Mouse (Mus musculus) forebrain, embryonic 11.5 days (tissue): ENCODE data around the gene Ptpn23. TPM values are rescaled to one million over a fixed set of nuclear protein-coding genes. Genes with fewer than 3 reads are reported as not detected.

Experiments used
- ATAC-seq: fragments of 200-750 bp; cut with Nextera tagmentation; replicated peaks from 2 replicates; pipeline ENCODE4 v1.8.0; 2017; ENCODE audit warnings: moderate TSS enrichment; ENCODE audit not compliant: low FRiP score
- DNase-seq: peaks from one replicate; pipeline ENCODE4 v3.0.0-alpha.2; 2017; ENCODE audit warnings: low spot score
- H3K27ac ChIP-seq: fragments of 300-500 bp; sonication (generic); 2 replicates; pipeline ENCODE4 v1.5.1; 2014; ENCODE audit warnings: low read depth, low read length
- H3K27me3 ChIP-seq: fragments of 300-500 bp; sonication (generic); 2 replicates; pipeline ENCODE4 v1.6.1; 2014; ENCODE audit warnings: mild to moderate bottlenecking, low read length, mixed read lengths; ENCODE audit not compliant: control insufficient read depth, insufficient read depth
- H3K36me3 ChIP-seq: fragments of 300-500 bp; sonication (generic); 2 replicates; pipeline ENCODE4 v1.6.1; 2014; ENCODE audit warnings: mild to moderate bottlenecking, low read length, moderate library complexity, mixed read lengths; ENCODE audit not compliant: control insufficient read depth, insufficient read depth
- H3K4me1 ChIP-seq: fragments of 300-500 bp; sonication (generic); replicated peaks from 2 replicates; pipeline ENCODE4 v1.6.1; 2014; ENCODE audit warnings: low read length, mixed read lengths; ENCODE audit not compliant: control insufficient read depth, insufficient read depth
- H3K4me2 ChIP-seq: fragments of 300-500 bp; sonication (generic); 2 replicates; pipeline ENCODE4 v1.6.1; 2014; ENCODE audit warnings: low read depth, mild to moderate bottlenecking, low read length, moderate library complexity, mixed read lengths; ENCODE audit not compliant: severe bottlenecking
- H3K4me3 ChIP-seq: fragments of 300-500 bp; sonication (generic); 2 replicates; pipeline ENCODE4 v1.5.1; 2014; ENCODE audit warnings: low read depth, low read length
- H3K9ac ChIP-seq: fragments of 300-500 bp; sonication (generic); 2 replicates; pipeline ENCODE4 v1.6.1; 2014; ENCODE audit warnings: low read length
- H3K9me3 ChIP-seq: fragments of 300-500 bp; sonication (generic); 2 replicates; pipeline ENCODE4 v1.6.1; 2016; ENCODE audit warnings: low read length, mixed read lengths; ENCODE audit not compliant: control insufficient read depth
- WGBS: fragments of 180-500 bp; shearing (Covaris S2); extraction: QIAGEN DNeasy Blood & Tissue Kit; methylation state at CpG from one replicate; pipeline ENCODE4 v1.1.7; 2014; 5-methylcytosine and 5-hydroxymethylcytosine counted together
- polyA plus RNA-seq: library from polyadenylated mRNA; unstranded; fragments of >200 nt; fragmentation: Nextera tagmentation; extraction: Ambion mirVana; gene quantifications from 2 replicates; pipeline ENCODE4 v1.2.1, GENCODE M21; 2014

The Ptpn23 gene
- polyA plus RNA-seq, 1 experiment from 2014 or later, result 17.7 TPM

- no peaks in the 10 kb centered on the region for H3K9me3 ChIP-seq
- no peak for DNase-seq
- H3K27me3 ChIP-seq, result no peaks in the 10 kb centered on the region
- H3K4me2 ChIP-seq, result no peak overlapping the region
- no peaks in the 10 kb centered on the region; the same call in 1 of the 2 replicates for H3K36me3 ChIP-seq
- no peak for ATAC-seq
- H3K27ac ChIP-seq, result no peak overlapping the region
- H3K4me1 ChIP-seq, result no peaks in the 10 kb centered on the region
- 91% methylated on average over 3 of the region's 3 CpGs for WGBS
- H3K4me3 ChIP-seq, result no peak overlapping the region
- H3K9ac ChIP-seq, result no peak overlapping the region
Observed at GRCm38 (mm10) chr9:110375668-110376067, 32.3 kb downstream of the Ptpn23 start.

DNA sequence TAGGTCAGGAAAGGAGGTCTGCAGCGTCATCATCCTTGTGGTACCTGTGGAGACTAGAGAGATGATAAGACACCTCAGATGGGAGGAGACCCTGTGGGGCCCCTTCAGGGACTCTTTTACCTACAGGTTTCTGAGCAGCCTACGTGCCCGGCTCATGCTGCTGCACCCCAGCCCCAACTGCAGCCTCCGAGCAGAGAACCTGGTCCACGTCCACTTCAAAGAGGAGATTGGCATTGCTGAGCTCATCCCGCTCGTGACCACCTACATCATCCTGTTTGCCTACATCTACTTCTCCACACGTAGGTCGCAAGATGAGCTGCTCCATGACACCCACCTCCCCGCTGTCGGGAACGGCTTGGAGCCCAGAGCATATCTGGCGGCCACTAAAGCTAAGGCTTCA is 34.1 kb downstream of the Ptpn23 start:
- no peaks in the 10 kb centered on the region for H3K27me3 ChIP-seq
- no peak overlapping the region for H3K4me2 ChIP-seq
- WGBS, result 90% methylated on average over 13 of the region's 13 CpGs
- ATAC-seq, result no peak
- no peak overlapping the region for H3K27ac ChIP-seq
- no peak overlapping the region for H3K9ac ChIP-seq
- no peak overlapping the region for H3K4me3 ChIP-seq
- no peaks in the 10 kb centered on the region; the same call in 1 of the 2 replicates for H3K36me3 ChIP-seq
- no peak for DNase-seq
- H3K4me1 ChIP-seq, result no peaks in the 10 kb centered on the region
- no peaks in the 10 kb centered on the region for H3K9me3 ChIP-seq

- Histone ChIP-seq H3K4me3 (no peak overlapping the region), H3K4me2 (no peak overlapping the region), H3K27me3 (no peaks in the 10 kb centered on the region), H3K27ac (no peak overlapping the region), H3K36me3 (no peaks in the 10 kb centered on the region), H3K9ac (no peak overlapping the region), H3K4me1 (no peaks in the 10 kb centered on the region), H3K9me3 (no peaks in the 10 kb centered on the region)
- no peak for ATAC-seq
- no peak for DNase-seq
- 93% methylated on average over 3 of the region's 3 CpGs for WGBS
Observed at GRCm38 (mm10) chr9:110369860-110370259, 38.2 kb downstream of the Ptpn23 start.

- 76% methylated on average over 5 of the region's 5 CpGs for WGBS
- Histone ChIP-seq H3K27me3 (no peaks in the 10 kb centered on the region), H3K4me3 (no peak overlapping the region), H3K9me3 (no peaks in the 10 kb centered on the region), H3K4me1 (no peaks in the 10 kb centered on the region), H3K27ac (no peak overlapping the region), H3K36me3 (no peaks in the 10 kb centered on the region), H3K9ac (no peak overlapping the region), H3K4me2 (no peak overlapping the region)
- ATAC-seq (no peak), DNase-seq (no peak)
Observed at GRCm38 (mm10) chr9:110366746-110367145, 41.3 kb downstream of the Ptpn23 start.

GRCm38 (mm10) chr9:110362337-110362736 is 45.7 kb downstream of the Ptpn23 start:
- H3K27me3 ChIP-seq, result no peaks in the 10 kb centered on the region
- H3K27ac ChIP-seq, result no peak overlapping the region
- no peak overlapping the region for H3K4me2 ChIP-seq
- no peaks in the 10 kb centered on the region for H3K9me3 ChIP-seq
- DNase-seq (no peak), ATAC-seq (no peak)
- H3K4me3 ChIP-seq, result no peak overlapping the region
- H3K36me3 ChIP-seq, result no peaks in the 10 kb centered on the region
- H3K4me1 ChIP-seq, result no peaks in the 10 kb centered on the region
- WGBS, result 83% methylated on average over 10 of the region's 10 CpGs
- no peak overlapping the region for H3K9ac ChIP-seq

GRCm38 (mm10) chr9:110361299-110361698 is 46.7 kb downstream of the Ptpn23 start:
- 89% methylated on average over 12 of the region's 12 CpGs for WGBS

GRCm38 (mm10) chr9:110358341-110358740 is 49.7 kb downstream of the Ptpn23 start:
- H3K27ac ChIP-seq, result no peak overlapping the region
- H3K9ac ChIP-seq, result no peak overlapping the region
- no peaks in the 10 kb centered on the region for H3K27me3 ChIP-seq
- WGBS, result 96% methylated on average over 2 of the region's 2 CpGs
- no peaks in the 10 kb centered on the region for H3K9me3 ChIP-seq
- no peaks in the 10 kb centered on the region for H3K4me1 ChIP-seq
- DNase-seq (no peak), ATAC-seq (no peak)
- H3K4me2 ChIP-seq, result no peak overlapping the region
- H3K36me3 ChIP-seq, result no peaks in the 10 kb centered on the region
- no peak overlapping the region for H3K4me3 ChIP-seq

More at GRCm38 (mm10) chr9:110361299-110361698, 46.7 kb downstream of the Ptpn23 start:
- Histone ChIP-seq H3K9me3 (no peaks in the 10 kb centered on the region), H3K4me2 (no peak overlapping the region), H3K4me3 (no peak overlapping the region), H3K36me3 (no peaks in the 10 kb centered on the region), H3K9ac (no peak overlapping the region), H3K27me3 (no peaks in the 10 kb centered on the region), H3K27ac (no peak overlapping the region), H3K4me1 (no peaks in the 10 kb centered on the region)
- ATAC-seq (no peak), DNase-seq (no peak)

- ATAC-seq (no peak), DNase-seq (no peak)
- Histone ChIP-seq H3K4me3 (no peak overlapping the region), H3K9ac (no peak overlapping the region), H3K4me1 (no peaks in the 10 kb centered on the region), H3K27ac (no peak overlapping the region), H3K36me3 (no peaks in the 10 kb centered on the region), H3K9me3 (no peaks in the 10 kb centered on the region), H3K4me2 (no peak overlapping the region), H3K27me3 (no peaks in the 10 kb centered on the region)
- 91% methylated on average over 8 of the region's 8 CpGs for WGBS
Observed at GRCm38 (mm10) chr9:110351932-110352632, 55.9 kb downstream of the Ptpn23 start.

DNA sequence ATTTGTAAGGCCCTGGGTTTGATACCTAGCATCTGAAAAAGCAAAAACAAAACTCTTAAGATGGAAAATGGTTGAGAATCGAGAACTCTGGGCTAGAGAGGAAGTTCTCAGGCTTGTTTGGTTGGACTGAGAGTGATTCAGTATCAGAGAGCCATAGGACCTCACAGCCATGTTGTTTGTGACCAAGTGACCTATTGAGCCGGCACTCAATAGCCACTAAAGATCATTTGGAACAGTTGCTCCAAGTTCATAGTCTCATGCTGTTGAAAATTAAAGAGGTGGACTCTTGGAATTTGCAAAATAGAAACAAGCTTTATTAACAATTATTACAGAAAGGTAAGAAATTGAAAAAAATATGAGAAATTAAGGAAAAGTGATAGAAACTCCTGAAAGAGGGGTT is 56.7 kb downstream of the Ptpn23 start:
- H3K9me3 ChIP-seq, result no peaks in the 10 kb centered on the region
- H3K27ac ChIP-seq, result no peak overlapping the region
- DNase-seq, result no peak
- H3K4me3 ChIP-seq, result no peak overlapping the region
- ATAC-seq, result no peak
- H3K4me2 ChIP-seq, result no peak overlapping the region
- no peaks in the 10 kb centered on the region for H3K36me3 ChIP-seq
- 83% methylated on average over 2 of the region's 2 CpGs for WGBS
- no peaks in the 10 kb centered on the region for H3K4me1 ChIP-seq
- H3K27me3 ChIP-seq, result no peaks in the 10 kb centered on the region
- no peak overlapping the region for H3K9ac ChIP-seq
